Mouse (Mus musculus) midbrain, embryonic 10.5 days (tissue): ENCODE data around the gene Psmc3. TPM values are rescaled to one million over a fixed set of nuclear protein-coding genes. Genes with fewer than 3 reads are reported as not detected.

Experiments
- DNase-seq: peaks from one replicate; pipeline ENCODE4 v3.0.0-alpha.2; 2017; ENCODE audit warnings: low spot score
- H3K27ac ChIP-seq: fragments of 300-500 bp; sonication (generic); replicated peaks from 2 replicates; pipeline ENCODE4 v1.5.1; 2016; ENCODE audit warnings: mild to moderate bottlenecking
- H3K27me3 ChIP-seq: fragments of 300-500 bp; sonication (generic); 2 replicates; pipeline ENCODE4 v1.6.1; 2016; ENCODE audit warnings: low read depth, mild to moderate bottlenecking; ENCODE audit not compliant: poor library complexity, severe bottlenecking
- H3K36me3 ChIP-seq: fragments of 300-500 bp; sonication (generic); 2 replicates; pipeline ENCODE4 v1.6.1; 2016; ENCODE audit warnings: mild to moderate bottlenecking, moderate library complexity
- H3K4me1 ChIP-seq: fragments of 300-500 bp; sonication (generic); 2 replicates; pipeline ENCODE4 v1.6.1; 2016
- H3K4me3 ChIP-seq: fragments of 300-500 bp; sonication (generic); 2 replicates; pipeline ENCODE4 v1.5.1; 2016; ENCODE audit warnings: mild to moderate bottlenecking, moderate library complexity
- H3K9me3 ChIP-seq: fragments of 300-500 bp; sonication (generic); replicated peaks from 2 replicates; pipeline ENCODE4 v1.6.1; 2016; ENCODE audit warnings: mild to moderate bottlenecking
- WGBS: fragments of 180-500 bp; shearing (Covaris S2); methylation state at CpG from one replicate; pipeline ENCODE4 v1.1.7; 2016; 5-methylcytosine and 5-hydroxymethylcytosine counted together
- polyA plus RNA-seq: library from polyadenylated mRNA; unstranded; fragments of >200 nt; fragmentation: Nextera tagmentation; extraction: Ambion mirVana; gene quantifications from 2 replicates; pipeline ENCODE4 v1.2.1, GENCODE M21; 2016

Psmc3 gene
- polyA plus RNA-seq, 1 experiment from 2014 or later: 363 TPM

DNA sequence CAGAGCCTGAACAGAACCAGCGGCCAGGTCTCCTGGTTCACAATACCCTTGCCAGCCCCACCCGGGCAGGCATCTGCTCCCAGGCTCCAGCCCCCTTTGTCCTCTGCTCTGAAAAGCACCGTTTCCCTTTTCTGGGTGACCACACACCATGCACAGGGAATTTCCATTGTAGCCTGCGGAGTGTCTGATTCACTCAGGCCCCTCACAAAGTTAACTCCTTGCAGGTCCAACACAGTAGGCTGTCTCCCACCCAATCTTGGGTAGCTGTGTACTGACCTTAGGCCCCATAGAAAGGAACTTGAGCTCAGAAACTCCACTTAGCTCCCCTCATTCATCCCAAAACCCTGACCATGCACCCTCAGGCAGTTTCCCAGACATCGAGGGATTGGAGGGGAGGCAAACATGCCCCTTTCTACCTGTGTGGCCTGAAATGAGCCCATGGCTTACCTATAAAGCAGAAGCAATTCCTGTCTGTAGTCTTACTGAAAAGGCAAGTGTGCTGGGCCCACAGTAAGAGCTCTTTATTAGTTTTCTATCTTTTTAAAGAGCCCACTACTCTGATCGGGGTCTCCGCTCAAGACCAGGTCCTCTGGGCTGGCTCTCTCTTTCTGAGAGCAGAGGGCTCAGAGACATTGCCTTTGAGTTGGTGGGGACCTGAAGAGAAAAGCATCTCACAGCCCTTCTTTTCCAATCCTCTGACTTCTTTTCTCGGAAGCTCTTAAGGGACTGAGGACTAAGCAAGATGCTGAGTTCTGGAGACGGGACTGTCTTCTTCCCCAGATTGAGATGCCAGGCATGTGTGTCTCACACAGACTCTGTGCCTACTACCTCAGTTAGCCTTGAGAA is 32.8 kb downstream of the Psmc3 start:
- Histone ChIP-seq H3K27me3 (no peaks in the 10 kb centered on the region), H3K36me3 (no peaks in the 10 kb centered on the region), H3K4me3 (no peak overlapping the region), H3K27ac (peak overlapping the region; percentile 63), H3K9me3 (no peaks in the 10 kb centered on the region), H3K4me1 (peaks cover 9% of the 10 kb centered on the region)
- DNase-seq: no peak
- WGBS: 65% methylated on average over 9 of the region's 9 CpGs

DNA sequence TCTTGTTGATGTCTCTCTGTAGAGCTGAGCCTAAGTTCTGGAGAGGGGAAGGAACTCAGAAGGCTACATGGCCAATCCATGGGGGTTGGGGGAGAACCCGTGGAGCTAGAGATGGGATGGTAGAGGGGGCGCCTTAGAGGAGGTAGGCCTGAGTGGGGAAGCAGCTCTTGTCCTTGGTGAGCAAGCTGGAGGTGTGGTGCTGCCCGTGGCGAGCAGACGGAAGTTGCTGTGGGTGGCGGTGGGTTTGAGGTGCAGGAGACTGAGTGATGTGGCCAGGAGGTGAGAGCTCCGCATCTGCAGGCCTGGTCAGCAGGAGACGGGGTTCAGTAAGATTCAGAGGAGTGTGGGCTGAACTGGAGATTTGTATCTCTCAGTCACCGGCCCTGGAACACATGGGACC is 33.6 kb downstream of the Psmc3 start:
- Histone ChIP-seq H3K4me3 (no peak overlapping the region), H3K4me1 (peaks cover 9% of the 10 kb centered on the region), H3K27ac (no peak overlapping the region), H3K9me3 (no peaks in the 10 kb centered on the region), H3K27me3 (no peaks in the 10 kb centered on the region), H3K36me3 (no peaks in the 10 kb centered on the region)
- no peak for DNase-seq
- WGBS: 89% methylated on average over 9 of the region's 9 CpGs

- Histone ChIP-seq H3K27ac (no peak overlapping the region), H3K9me3 (no peaks in the 10 kb centered on the region), H3K4me3 (no peak overlapping the region), H3K36me3 (no peaks in the 10 kb centered on the region), H3K27me3 (no peaks in the 10 kb centered on the region), H3K4me1 (peaks cover 9% of the 10 kb centered on the region)
- DNase-seq: no peak
- WGBS: 85% methylated on average over 9 of the region's 9 CpGs
Measured at GRCm38 (mm10) chr2:91088987-91089386, 35.2 kb downstream of the Psmc3 start.

- H3K27me3 ChIP-seq: no peaks in the 10 kb centered on the region
- H3K4me1 ChIP-seq: peaks cover 9% of the 10 kb centered on the region
- no peak overlapping the region for H3K27ac ChIP-seq
- WGBS: 83% methylated on average over 6 of the region's 6 CpGs
- H3K4me3 ChIP-seq: no peak overlapping the region
- H3K36me3 ChIP-seq: no peaks in the 10 kb centered on the region
- DNase-seq: no peak
- H3K9me3 ChIP-seq: no peaks in the 10 kb centered on the region
Measured at GRCm38 (mm10) chr2:91090208-91090607, 36.4 kb downstream of the Psmc3 start.

GRCm38 (mm10) chr2:91090827-91091226 is 37.0 kb downstream of the Psmc3 start:
- WGBS: 79% methylated on average over 6 of the region's 6 CpGs

DNA sequence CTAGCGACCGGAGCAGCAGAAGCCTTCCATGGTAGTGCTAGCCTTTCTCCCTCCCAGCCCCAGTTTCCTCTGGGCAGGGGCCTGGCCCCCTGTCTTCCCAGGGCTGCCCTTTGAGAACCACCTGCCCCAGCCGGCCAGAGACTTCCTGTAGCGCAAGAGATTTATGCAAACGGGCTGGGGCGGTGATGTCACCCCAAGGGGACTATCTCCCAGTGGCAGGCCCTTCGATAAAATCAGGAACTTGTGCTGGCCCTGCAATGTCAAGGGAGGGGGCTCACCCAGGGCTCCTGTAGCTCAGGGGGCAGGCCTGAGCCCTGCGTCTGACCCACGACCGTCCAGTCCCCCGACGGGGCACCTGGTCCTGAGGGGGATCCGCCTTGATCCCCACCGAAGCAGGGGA is 42.7 kb downstream of the Psmc3 start:
- no peak for DNase-seq
- H3K36me3 ChIP-seq: no peaks in the 10 kb centered on the region
- H3K27ac ChIP-seq: no peak overlapping the region
- H3K9me3 ChIP-seq: no peaks in the 10 kb centered on the region
- 68% methylated on average over 14 of the region's 14 CpGs for WGBS
- H3K27me3 ChIP-seq: no peaks in the 10 kb centered on the region
- peaks cover 9% of the 10 kb centered on the region for H3K4me1 ChIP-seq
- no peak overlapping the region for H3K4me3 ChIP-seq

More at GRCm38 (mm10) chr2:91090827-91091226, 37.0 kb downstream of the Psmc3 start:
- H3K27ac ChIP-seq: no peak overlapping the region
- H3K36me3 ChIP-seq: no peaks in the 10 kb centered on the region
- H3K9me3 ChIP-seq: no peaks in the 10 kb centered on the region
- DNase-seq: no peak
- peaks cover 8% of the 10 kb centered on the region for H3K4me1 ChIP-seq
- no peak overlapping the region for H3K4me3 ChIP-seq
- no peaks in the 10 kb centered on the region for H3K27me3 ChIP-seq

DNA sequence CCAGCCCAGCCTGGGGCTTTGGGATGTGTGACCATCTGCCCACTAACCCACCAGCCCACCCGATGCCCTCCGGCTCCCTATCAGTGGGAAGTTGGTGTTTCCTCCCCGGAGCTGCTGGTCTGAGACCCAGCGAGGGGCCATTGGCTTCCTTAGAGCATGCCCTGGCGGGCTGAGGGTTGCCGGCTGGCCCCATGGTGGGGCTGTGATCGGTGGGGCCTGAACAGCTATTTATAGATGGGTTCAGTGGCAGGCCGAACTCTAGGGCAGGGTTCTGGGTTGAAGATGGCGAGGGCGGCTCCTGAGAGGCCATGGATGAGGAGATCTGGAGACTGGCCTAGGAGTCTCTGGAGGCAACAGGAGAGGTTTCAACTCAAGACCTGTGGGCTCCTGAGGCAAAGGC is 43.2 kb downstream of the Psmc3 start:
- WGBS: 88% methylated on average over 10 of the region's 10 CpGs
- H3K27me3 ChIP-seq: no peaks in the 10 kb centered on the region
- H3K4me3 ChIP-seq: no peak overlapping the region
- DNase-seq: no peak
- 0 out of 2 replicates have a peak overlapping the region, but pooled peaks have one; percentile 24 for H3K27ac ChIP-seq
- no peaks in the 10 kb centered on the region for H3K36me3 ChIP-seq
- H3K9me3 ChIP-seq: no peaks in the 10 kb centered on the region
- H3K4me1 ChIP-seq: peaks cover 9% of the 10 kb centered on the region

GRCm38 (mm10) chr2:91098156-91098555 is 44.3 kb downstream of the Psmc3 start:
- Histone ChIP-seq H3K27ac (no peak overlapping the region), H3K9me3 (no peaks in the 10 kb centered on the region), H3K4me3 (no peak overlapping the region), H3K27me3 (no peaks in the 10 kb centered on the region), H3K36me3 (no peaks in the 10 kb centered on the region), H3K4me1 (peaks cover 9% of the 10 kb centered on the region)
- DNase-seq: no peak
- 83% methylated on average over 2 of the region's 2 CpGs for WGBS

DNA sequence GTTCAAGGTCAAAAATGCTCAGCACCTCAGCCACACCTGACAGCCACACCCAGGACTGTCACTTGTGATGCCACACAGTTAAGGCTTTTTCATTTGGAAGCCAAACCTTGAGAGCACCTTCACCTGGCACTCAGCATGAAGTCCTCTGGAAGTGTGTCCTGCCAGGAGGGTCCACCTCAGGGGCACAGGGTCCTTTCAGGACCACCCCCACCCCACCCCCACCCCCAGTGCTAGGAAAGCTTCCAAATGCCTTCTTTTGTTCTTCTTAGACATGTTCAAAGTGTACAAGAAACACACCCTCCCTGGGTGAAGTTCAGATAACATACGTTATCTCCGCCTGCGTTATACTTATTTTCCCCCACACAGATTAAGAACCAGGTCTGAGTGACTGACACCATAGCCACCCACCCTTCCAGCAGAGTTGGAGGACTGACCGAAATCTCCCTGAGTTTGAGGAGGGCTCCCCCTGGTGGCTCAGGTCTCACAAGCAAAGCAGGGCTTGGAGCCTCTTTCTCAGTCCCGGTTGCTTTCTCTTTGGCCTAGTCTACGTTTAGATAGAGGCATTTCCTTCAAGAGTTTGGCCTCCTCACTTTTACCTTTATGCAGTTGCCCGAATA is 47.4 kb downstream of the Psmc3 start:
- Histone ChIP-seq H3K4me1 (peaks cover 9% of the 10 kb centered on the region), H3K27ac (no peak overlapping the region), H3K36me3 (no peaks in the 10 kb centered on the region), H3K9me3 (no peaks in the 10 kb centered on the region), H3K4me3 (no peak overlapping the region), H3K27me3 (no peaks in the 10 kb centered on the region)
- peak; percentile 87 for DNase-seq
- 18% methylated on average over 7 of the region's 7 CpGs for WGBS

DNA sequence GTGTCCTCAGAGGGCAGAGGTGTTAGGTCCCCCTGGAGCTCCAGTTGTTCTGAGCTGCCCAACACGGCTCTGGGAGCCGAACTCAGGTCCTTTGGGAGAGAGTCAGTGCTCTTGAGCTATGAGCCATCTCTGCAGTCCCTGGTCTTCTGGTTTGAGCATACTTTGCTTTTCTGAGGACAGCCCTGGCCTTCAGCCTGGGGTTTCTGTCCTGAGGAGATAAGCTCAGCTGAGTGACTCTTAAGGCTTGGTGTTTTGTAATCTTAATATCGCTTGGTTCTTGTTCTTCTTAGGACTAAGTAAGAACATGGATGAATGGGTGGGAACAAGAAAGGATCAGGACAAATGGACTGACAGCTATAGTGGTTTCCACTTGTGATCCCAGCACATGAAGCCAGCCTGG is 54.3 kb downstream of the Psmc3 start:
- Histone ChIP-seq H3K4me1 (no peaks in the 10 kb centered on the region), H3K36me3 (no peaks in the 10 kb centered on the region), H3K4me3 (no peak overlapping the region), H3K27ac (no peak overlapping the region), H3K27me3 (no peaks in the 10 kb centered on the region), H3K9me3 (no peaks in the 10 kb centered on the region)
- DNase-seq: no peak
- 85% methylated on average over 3 of the region's 3 CpGs for WGBS

DNA sequence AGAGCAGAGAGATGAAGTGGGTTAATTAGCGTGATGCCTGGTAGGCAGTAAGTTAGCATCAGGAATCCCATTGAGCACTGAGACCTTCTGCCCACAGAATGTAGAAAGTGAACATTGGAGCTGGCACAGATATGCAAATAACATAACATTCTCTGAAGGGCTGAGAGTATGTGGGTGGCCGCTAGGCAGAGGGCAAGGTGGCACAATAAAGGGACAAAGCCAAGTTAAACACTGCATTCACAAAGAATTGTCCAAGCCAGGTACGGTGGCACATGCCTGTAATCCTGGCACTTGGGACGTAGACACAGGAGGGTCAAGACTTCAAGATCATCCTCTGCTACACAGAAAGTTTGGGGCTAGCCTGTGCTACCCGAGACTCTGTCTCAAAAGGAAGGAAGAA is 55.4 kb downstream of the Psmc3 start:
- H3K27me3 ChIP-seq: no peaks in the 10 kb centered on the region
- 90% methylated on average over 5 of the region's 5 CpGs for WGBS

DNA sequence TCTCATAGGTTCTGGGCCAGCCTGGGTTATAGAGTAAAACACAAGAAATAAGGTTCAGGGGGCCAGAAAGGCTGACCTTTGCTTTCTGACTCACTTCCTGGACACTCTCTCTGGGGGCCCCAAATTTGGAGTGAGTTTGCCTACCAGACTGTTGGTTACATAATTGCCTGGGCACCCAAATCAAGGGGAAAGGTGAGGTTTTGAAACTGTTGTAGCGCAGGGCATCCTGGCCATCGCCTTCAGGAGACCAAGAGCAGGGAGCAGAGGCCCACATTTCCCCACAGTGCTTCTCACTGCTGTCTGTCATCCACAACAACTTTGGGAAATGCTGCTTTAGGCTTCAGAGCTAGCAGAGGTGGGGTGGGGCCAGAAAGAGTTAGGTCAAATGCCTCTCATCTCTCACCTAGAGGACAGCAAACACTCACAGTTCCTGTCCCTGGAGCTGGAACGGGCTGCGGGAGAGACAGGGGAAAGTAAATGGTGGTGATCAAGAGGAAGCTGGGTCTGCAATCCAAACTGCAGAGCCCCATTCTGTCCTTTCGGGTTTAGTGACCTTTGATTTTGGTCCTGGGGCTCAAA is 56.1 kb downstream of the Psmc3 start:
- DNase-seq: no peak
- H3K4me3 ChIP-seq: no peak overlapping the region
- H3K27ac ChIP-seq: no peak overlapping the region
- H3K27me3 ChIP-seq: no peaks in the 10 kb centered on the region
- H3K9me3 ChIP-seq: no peaks in the 10 kb centered on the region
- 91% methylated on average over 5 of the region's 5 CpGs for WGBS
- H3K36me3 ChIP-seq: no peaks in the 10 kb centered on the region
- H3K4me1 ChIP-seq: peaks cover 2% of the 10 kb centered on the region

More for the DNA sequence above, 55.4 kb downstream of the Psmc3 start:
- H3K27ac ChIP-seq: no peak overlapping the region
- H3K4me1 ChIP-seq: no peaks in the 10 kb centered on the region
- no peak for DNase-seq
- no peaks in the 10 kb centered on the region for H3K36me3 ChIP-seq
- no peak overlapping the region for H3K4me3 ChIP-seq
- no peaks in the 10 kb centered on the region for H3K9me3 ChIP-seq

- no peak for DNase-seq
- Histone ChIP-seq H3K9me3 (no peaks in the 10 kb centered on the region), H3K4me1 (peaks cover 7% of the 10 kb centered on the region), H3K27ac (no peak overlapping the region), H3K36me3 (no peaks in the 10 kb centered on the region), H3K27me3 (peaks cover 1% of the 10 kb centered on the region; the same call in 1 of the 2 replicates), H3K4me3 (no peak overlapping the region)
- WGBS: 81% methylated on average over 6 of the region's 6 CpGs
Measured at GRCm38 (mm10) chr2:91110429-91110828, 56.6 kb downstream of the Psmc3 start.
